Mouse (Mus musculus): ENCODE data around the gene Slc29a4. TPM values are rescaled to one million over a fixed set of nuclear protein-coding genes. Genes with fewer than 3 reads are reported as not detected.

The Slc29a4 gene
- polyA plus RNA-seq, 2 experiments, result 5.8 to 8.0 TPM

DNA sequence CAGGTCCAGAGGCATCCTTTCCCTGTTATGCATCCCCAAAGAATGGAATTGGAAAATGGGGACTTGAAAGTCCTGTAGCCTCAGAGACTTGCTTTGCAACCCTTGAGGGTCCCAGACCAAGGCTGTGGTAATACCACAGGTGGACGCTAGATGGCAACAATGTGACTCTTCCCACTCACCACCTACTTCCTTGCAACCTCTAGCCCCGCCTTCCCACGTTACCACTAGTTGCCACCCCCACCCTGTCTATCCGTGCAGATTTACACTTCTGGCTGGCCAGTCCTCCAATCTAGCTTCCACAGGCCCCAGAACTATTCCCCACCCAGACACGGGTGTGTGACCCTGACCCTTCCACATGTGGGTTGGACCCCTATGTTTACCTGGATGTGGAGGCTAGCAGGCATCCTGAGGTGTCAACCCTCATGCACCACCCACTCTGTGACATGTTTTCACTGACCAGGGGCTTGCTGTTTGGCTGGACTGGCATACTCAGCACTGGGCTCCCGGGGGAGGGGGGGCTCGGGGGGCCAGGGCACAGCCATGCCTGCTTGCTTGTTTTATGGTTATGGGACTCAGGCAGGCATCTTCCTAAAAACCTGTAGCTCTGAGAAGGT lies 31.3 kb downstream of the Slc29a4 start:
- 9% methylated on average over 7 of the region's 7 CpGs for WGBS
- H3K27ac ChIP-seq (replicated peaks; ENCODE audit: low read depth, low read length), result no peak overlapping the region
- peak; percentile 68 for ATAC-seq (ENCODE audit: low FRiP score, low read depth)
- H3K4me3 ChIP-seq (replicated peaks; ENCODE audit: low read length), result no peak overlapping the region
- no peak for TF ChIP-seq POLR2A (IDR thresholded peaks at IDR 0.05; ENCODE audit: borderline replicate concordance, extremely low read depth, insufficient read depth, insufficient read length)
- H3K4me2 ChIP-seq (replicated peaks; ENCODE audit: low read depth, low read length, severe bottlenecking), result no peak overlapping the region
- no peaks in the 10 kb centered on the region for H3K27me3 ChIP-seq (ENCODE audit: control insufficient read depth, insufficient read depth, low read length)
- no peaks in the 10 kb centered on the region for H3K4me1 ChIP-seq (ENCODE audit: control insufficient read depth, insufficient read depth, low read length)
- peak; percentile 71 for DNase-seq (ENCODE audit: low spot score)
- H3K9me3 ChIP-seq (ENCODE audit: control insufficient read depth, low read length), result no peaks in the 10 kb centered on the region
- no peak overlapping the region for H3K9ac ChIP-seq (ENCODE audit: low read depth, low read length, severe bottlenecking)
- H3K36me3 ChIP-seq (ENCODE audit: control insufficient read depth, insufficient read depth, low read length), result peaks cover 40% of the 10 kb centered on the region

DNA sequence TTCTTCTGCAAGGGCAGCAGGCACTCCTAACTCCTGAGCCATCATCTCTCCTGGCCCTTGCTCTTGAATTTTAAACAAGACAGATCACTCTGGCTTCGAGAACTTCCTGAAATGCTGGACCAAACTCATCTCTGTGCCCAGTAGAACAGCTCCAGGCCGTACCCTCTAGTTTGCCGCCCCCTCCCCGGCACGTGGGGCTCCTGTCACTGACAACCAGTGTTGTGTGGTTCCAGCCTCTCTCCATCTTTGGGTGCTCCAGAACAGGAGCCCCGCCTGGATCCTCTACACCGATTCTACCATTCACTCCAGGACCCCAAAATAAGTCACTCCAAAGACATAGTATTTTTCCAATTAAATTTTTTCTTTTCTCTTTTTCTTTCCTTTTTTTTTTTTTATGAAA lies 32.0 kb downstream of the Slc29a4 start:
- Histone ChIP-seq H3K9ac (ENCODE audit: low read depth, low read length, severe bottlenecking) (no peak overlapping the region), H3K27ac (replicated peaks; ENCODE audit: low read depth, low read length) (no peak overlapping the region)
- WGBS, result 84% methylated on average over 7 of the region's 7 CpGs

DNA sequence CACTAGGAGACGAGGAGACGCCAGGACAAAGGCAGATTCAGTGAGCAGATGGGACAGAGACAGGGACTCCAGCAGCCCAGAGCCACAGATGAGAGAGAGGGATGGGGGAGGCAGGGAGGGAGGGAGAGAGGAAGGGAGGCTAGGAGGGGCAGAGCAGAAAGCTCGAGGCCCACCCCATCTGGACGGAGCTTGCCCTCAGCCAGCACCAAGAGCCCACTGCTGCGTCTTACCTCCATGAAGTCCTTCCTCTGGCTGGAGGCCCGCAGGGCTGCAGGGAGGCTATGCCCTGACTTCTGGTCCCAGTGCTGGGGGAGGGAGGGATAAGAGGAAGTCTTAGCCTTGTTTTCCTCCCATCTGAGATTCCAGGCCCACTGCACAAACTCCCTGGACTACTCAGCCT lies 34.4 kb downstream of the Slc29a4 start:
- Histone ChIP-seq H3K9me3 (ENCODE audit: control insufficient read depth, low read length) (no peaks in the 10 kb centered on the region), H3K4me3 (replicated peaks; ENCODE audit: low read length) (no peak overlapping the region), H3K36me3 (ENCODE audit: control insufficient read depth, insufficient read depth, low read length) (peaks cover 71% of the 10 kb centered on the region), H3K27me3 (ENCODE audit: control insufficient read depth, insufficient read depth, low read length) (no peaks in the 10 kb centered on the region), H3K4me1 (ENCODE audit: control insufficient read depth, insufficient read depth, low read length) (no peaks in the 10 kb centered on the region), H3K4me2 (replicated peaks; ENCODE audit: low read depth, low read length, severe bottlenecking) (no peak overlapping the region), H3K9ac (ENCODE audit: low read depth, low read length, severe bottlenecking) (no peak overlapping the region), H3K27ac (replicated peaks; ENCODE audit: low read depth, low read length) (no peak overlapping the region)
- no peak for DNase-seq (ENCODE audit: low spot score)
- no peak for TF ChIP-seq POLR2A (IDR thresholded peaks at IDR 0.05; ENCODE audit: borderline replicate concordance, extremely low read depth, insufficient read depth, insufficient read length)
- WGBS, result 82% methylated on average over 6 of the region's 6 CpGs
- ATAC-seq (ENCODE audit: low FRiP score, low read depth), result no peak

More for the DNA sequence above, 32.0 kb downstream of the Slc29a4 start:
- peaks cover 46% of the 10 kb centered on the region for H3K36me3 ChIP-seq (ENCODE audit: control insufficient read depth, insufficient read depth, low read length)
- no peak overlapping the region for H3K4me3 ChIP-seq (replicated peaks; ENCODE audit: low read length)
- TF ChIP-seq POLR2A (IDR thresholded peaks at IDR 0.05; ENCODE audit: borderline replicate concordance, extremely low read depth, insufficient read depth, insufficient read length), result no peak
- no peak overlapping the region for H3K4me2 ChIP-seq (replicated peaks; ENCODE audit: low read depth, low read length, severe bottlenecking)
- H3K9me3 ChIP-seq (ENCODE audit: control insufficient read depth, low read length), result no peaks in the 10 kb centered on the region
- ATAC-seq (ENCODE audit: low FRiP score, low read depth) (no peak), DNase-seq (ENCODE audit: low spot score) (no peak)
- no peaks in the 10 kb centered on the region for H3K27me3 ChIP-seq (ENCODE audit: control insufficient read depth, insufficient read depth, low read length)
- H3K4me1 ChIP-seq (ENCODE audit: control insufficient read depth, insufficient read depth, low read length), result no peaks in the 10 kb centered on the region

DNA sequence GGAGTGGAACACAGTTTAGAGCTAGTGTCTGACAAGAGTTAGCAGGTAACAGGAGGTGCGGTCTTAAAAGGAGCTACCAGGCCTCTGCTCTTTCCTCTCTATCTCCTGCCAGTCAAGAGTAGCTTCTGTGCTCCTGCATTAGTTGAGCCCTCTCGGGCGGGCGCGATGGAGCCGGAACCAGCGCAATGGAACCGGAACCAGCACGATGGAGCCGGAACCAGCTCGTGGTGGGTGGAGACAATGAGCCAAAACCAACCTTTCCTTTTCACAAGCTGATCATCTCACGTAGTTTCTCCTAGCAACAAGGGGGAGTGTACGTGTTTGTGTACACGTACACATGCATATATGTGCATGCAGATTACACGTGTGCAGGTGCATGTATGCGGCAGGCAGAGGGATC lies 36.0 kb downstream of the Slc29a4 start:
- no peak for TF ChIP-seq POLR2A (IDR thresholded peaks at IDR 0.05; ENCODE audit: borderline replicate concordance, extremely low read depth, insufficient read depth, insufficient read length)
- peaks cover 87% of the 10 kb centered on the region for H3K36me3 ChIP-seq (ENCODE audit: control insufficient read depth, insufficient read depth, low read length)
- 97% methylated on average over 16 of the region's 16 CpGs for WGBS

DNA sequence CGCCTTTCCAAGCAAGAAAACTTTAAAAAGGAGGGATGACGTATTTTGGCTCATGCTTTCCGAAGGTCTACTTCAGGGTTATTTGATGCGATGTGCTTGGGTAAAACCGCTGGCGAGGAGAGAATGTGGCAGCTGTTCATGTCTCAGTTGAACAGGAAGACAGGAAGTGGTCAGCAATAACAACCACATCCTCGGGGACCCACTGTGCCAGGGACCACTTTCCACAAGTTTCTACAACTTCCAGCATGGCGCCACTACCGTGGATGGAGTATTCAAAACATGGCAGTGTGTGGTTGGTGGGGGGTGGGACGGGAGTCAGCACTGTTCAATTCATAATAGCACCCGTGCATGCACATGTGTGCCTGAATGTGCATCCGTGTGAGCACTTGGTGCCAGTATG lies 38.0 kb downstream of the Slc29a4 start:
- no peak for DNase-seq (ENCODE audit: low spot score)

More for the DNA sequence above, 36.0 kb downstream of the Slc29a4 start:
- ATAC-seq (ENCODE audit: low FRiP score, low read depth), result no peak
- Histone ChIP-seq H3K9ac (ENCODE audit: low read depth, low read length, severe bottlenecking) (no peak overlapping the region), H3K27ac (replicated peaks; ENCODE audit: low read depth, low read length) (no peak overlapping the region), H3K4me1 (ENCODE audit: control insufficient read depth, insufficient read depth, low read length) (no peaks in the 10 kb centered on the region), H3K27me3 (ENCODE audit: control insufficient read depth, insufficient read depth, low read length) (no peaks in the 10 kb centered on the region), H3K4me2 (replicated peaks; ENCODE audit: low read depth, low read length, severe bottlenecking) (no peak overlapping the region), H3K4me3 (replicated peaks; ENCODE audit: low read length) (no peak overlapping the region), H3K9me3 (ENCODE audit: control insufficient read depth, low read length) (no peaks in the 10 kb centered on the region)
- DNase-seq (ENCODE audit: low spot score), result no peak

More for the DNA sequence above, 38.0 kb downstream of the Slc29a4 start:
- no peak for ATAC-seq (ENCODE audit: low FRiP score, low read depth)
- H3K36me3 ChIP-seq (ENCODE audit: control insufficient read depth, insufficient read depth, low read length), result peaks cover 100% of the 10 kb centered on the region
- H3K4me3 ChIP-seq (replicated peaks; ENCODE audit: low read length), result no peak overlapping the region
- no peak for TF ChIP-seq POLR2A (IDR thresholded peaks at IDR 0.05; ENCODE audit: borderline replicate concordance, extremely low read depth, insufficient read depth, insufficient read length)
- H3K9ac ChIP-seq (ENCODE audit: low read depth, low read length, severe bottlenecking), result no peak overlapping the region
- no peaks in the 10 kb centered on the region for H3K27me3 ChIP-seq (ENCODE audit: control insufficient read depth, insufficient read depth, low read length)
- no peaks in the 10 kb centered on the region for H3K4me1 ChIP-seq (ENCODE audit: control insufficient read depth, insufficient read depth, low read length)
- H3K9me3 ChIP-seq (ENCODE audit: control insufficient read depth, low read length), result no peaks in the 10 kb centered on the region
- H3K27ac ChIP-seq (replicated peaks; ENCODE audit: low read depth, low read length), result no peak overlapping the region
- H3K4me2 ChIP-seq (replicated peaks; ENCODE audit: low read depth, low read length, severe bottlenecking), result no peak overlapping the region
- 96% methylated on average over 12 of the region's 12 CpGs for WGBS

All from limb, embryonic 14.5 days (tissue).